Mouse (Mus musculus) thymus, adult 2 months (tissue): Measurements from ENCODE around the gene Fxyd5. TPM values are rescaled to one million over a fixed set of nuclear protein-coding genes. Genes with fewer than 3 reads are reported as not detected.
A peak's percentile ranks its signal among the peaks of the same experiment; 100 is the strongest.

Experiments used
- DNase-seq: peaks from one replicate; pipeline ENCODE4 v3.0.0; 2021
- H3K27ac ChIP-seq: fragments of 200-500 bp; 2 replicates; pipeline ENCODE4 v1.5.1; 2012; ENCODE audit warnings: low read length, control low read depth; ENCODE audit not compliant: control insufficient read depth, insufficient read depth
- H3K27me3 ChIP-seq: fragments of 200-500 bp; 2 replicates; pipeline ENCODE4 v1.6.1; 2012; ENCODE audit warnings: mild to moderate bottlenecking, low read length, moderate library complexity, mixed read lengths; ENCODE audit not compliant: control insufficient read depth, insufficient read depth
- H3K36me3 ChIP-seq: fragments of 200-500 bp; 2 replicates; pipeline ENCODE4 v1.6.1; 2012; ENCODE audit warnings: mild to moderate bottlenecking, low read length, moderate library complexity; ENCODE audit not compliant: control insufficient read depth, insufficient read depth
- H3K4me1 ChIP-seq: fragments of 200-500 bp; replicated peaks from 2 replicates; pipeline ENCODE4 v1.6.1; 2012; ENCODE audit warnings: low read length; ENCODE audit not compliant: control insufficient read depth, insufficient read depth
- H3K4me3 ChIP-seq: fragments of 200-500 bp; 2 replicates; pipeline ENCODE4 v1.5.1; 2012; ENCODE audit warnings: mild to moderate bottlenecking, low read length, control low read depth, moderate library complexity; ENCODE audit not compliant: control insufficient read depth, insufficient read depth
- CTCF ChIP-seq: fragments of 200-500 bp; IDR thresholded peaks from 2 replicates; pipeline ENCODE4 v1.5.1; 2012; ENCODE audit warnings: mild to moderate bottlenecking, control low read depth, low read length, moderate library complexity, borderline replicate concordance; ENCODE audit not compliant: control insufficient read depth, poor library complexity, insufficient read depth; ENCODE audit errors: extremely low read depth
- POLR2A ChIP-seq: fragments of 200-500 bp; IDR thresholded peaks from 2 replicates; pipeline ENCODE4 v1.6.1; 2012; ENCODE audit warnings: mild to moderate bottlenecking, low read length, control low read depth, moderate library complexity; ENCODE audit not compliant: control insufficient read depth, poor library complexity, insufficient read depth; ENCODE audit errors: extremely low read depth
- WGBS: fragments of 180-500 bp; shearing (Covaris S2); methylation state at CpG from one replicate; pipeline ENCODE4 v1.1.7; 2018; 5-methylcytosine and 5-hydroxymethylcytosine counted together
- polyA plus RNA-seq: library from polyadenylated mRNA; depleted of rRNA; stranded (reverse); fragments of >200 nt; gene quantifications from 2 replicates; pipeline ENCODE4 v1.2.3, GENCODE M21; 2012; rRNA removed

Fxyd5 gene
- polyA plus RNA-seq, result 247 and 283 TPM in 2 replicates

DNA sequence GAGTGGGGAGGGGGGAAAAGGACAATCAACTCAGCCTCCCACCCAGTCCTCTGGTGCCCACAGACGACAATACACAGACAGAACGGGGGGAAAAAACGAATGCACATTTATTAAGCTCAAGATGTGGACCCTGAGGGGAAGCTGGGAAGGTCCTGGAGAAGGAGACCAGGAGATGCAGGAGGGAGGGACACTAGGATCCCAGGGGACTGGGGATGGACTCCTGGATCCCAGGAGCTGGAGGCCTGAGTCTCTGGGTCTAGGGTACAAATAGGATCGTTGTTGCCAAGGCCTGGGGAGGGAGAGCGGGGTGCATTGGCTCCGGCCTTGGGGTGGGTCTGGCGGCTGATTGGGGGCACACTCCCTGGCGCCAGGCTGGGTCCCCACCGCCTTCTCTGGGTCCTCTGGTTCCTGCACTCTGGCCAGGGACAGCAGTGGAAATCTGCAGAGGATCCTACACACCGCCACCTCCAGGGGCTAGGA lies at the start of gene Fxyd5:
TSS of gene Fxyd5 (minus strand) at position 51 of the 480 bp plus-strand sequence.
- Histone ChIP-seq H3K27me3 (no peaks in the 10 kb centered on the region), H3K36me3 (no peaks in the 10 kb centered on the region), H3K27ac (peak within 1 kb of the TSS; percentile 69), H3K4me1 (peaks cover 51% of the 10 kb centered on the region), H3K4me3 (peak within 1 kb of the TSS; percentile 61)
- no peak for DNase-seq
- 59% methylated on average over 10 of the region's 10 CpGs for WGBS
- TF ChIP-seq CTCF, result no peak
- no peak for TF ChIP-seq POLR2A

DNA sequence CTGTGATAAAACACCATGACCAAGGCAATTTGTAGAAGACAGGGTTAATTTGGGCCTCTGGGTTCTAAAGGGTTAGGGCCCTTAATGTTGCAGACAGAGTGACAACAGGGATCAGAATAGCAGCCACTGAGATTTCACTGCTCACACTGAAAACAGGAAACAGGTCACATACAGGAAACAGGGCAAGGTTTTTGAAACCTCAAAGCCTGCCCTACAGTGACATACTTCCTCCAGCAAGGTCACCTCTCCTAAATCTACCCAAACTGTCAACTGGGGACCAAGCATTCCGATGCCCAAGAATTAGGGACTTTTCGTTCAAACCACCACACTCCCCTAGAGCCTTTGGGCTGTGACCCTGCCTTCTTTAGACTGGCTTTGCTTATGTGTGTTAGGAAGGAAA lies 47.4 kb upstream of the Fxyd5 start:
- Histone ChIP-seq H3K27ac (peak overlapping the region; percentile 66), H3K4me1 (peaks cover 21% of the 10 kb centered on the region), H3K27me3 (no peaks in the 10 kb centered on the region), H3K4me3 (no peak overlapping the region), H3K36me3 (no peaks in the 10 kb centered on the region)
- DNase-seq, result peak; percentile 24
- WGBS, result 9% methylated on average over 2 of the region's 2 CpGs
- no peak for TF ChIP-seq POLR2A

GRCm38 (mm10) chr7:31088206-31088605 lies 45.9 kb upstream of the Fxyd5 start:
- no peak overlapping the region for H3K27ac ChIP-seq
- H3K27me3 ChIP-seq, result no peaks in the 10 kb centered on the region
- no peak overlapping the region for H3K4me3 ChIP-seq
- no peaks in the 10 kb centered on the region for H3K36me3 ChIP-seq
- H3K4me1 ChIP-seq, result peaks cover 21% of the 10 kb centered on the region
- TF ChIP-seq POLR2A, result no peak
- no peak for TF ChIP-seq CTCF
- WGBS, result 94% methylated on average over 3 of the region's 3 CpGs
- DNase-seq, result no peak

GRCm38 (mm10) chr7:31087262-31087661 lies 45.0 kb upstream of the Fxyd5 start:
- no peak for TF ChIP-seq POLR2A
- no peak for DNase-seq
- Histone ChIP-seq H3K36me3 (no peaks in the 10 kb centered on the region), H3K27ac (no peak overlapping the region), H3K4me3 (no peak overlapping the region), H3K27me3 (no peaks in the 10 kb centered on the region), H3K4me1 (peaks cover 21% of the 10 kb centered on the region)
- 11% methylated on average over 2 of the region's 2 CpGs for WGBS

GRCm38 (mm10) chr7:31086175-31086755 lies 44.0 kb upstream of the Fxyd5 start:
- 96% methylated on average over 9 of the region's 9 CpGs for WGBS
- Histone ChIP-seq H3K4me1 (peaks cover 21% of the 10 kb centered on the region), H3K36me3 (no peaks in the 10 kb centered on the region), H3K27me3 (no peaks in the 10 kb centered on the region), H3K27ac (no peak overlapping the region), H3K4me3 (no peak overlapping the region)
- DNase-seq, result no peak
- TF ChIP-seq CTCF (no peak), POLR2A (no peak)

DNA sequence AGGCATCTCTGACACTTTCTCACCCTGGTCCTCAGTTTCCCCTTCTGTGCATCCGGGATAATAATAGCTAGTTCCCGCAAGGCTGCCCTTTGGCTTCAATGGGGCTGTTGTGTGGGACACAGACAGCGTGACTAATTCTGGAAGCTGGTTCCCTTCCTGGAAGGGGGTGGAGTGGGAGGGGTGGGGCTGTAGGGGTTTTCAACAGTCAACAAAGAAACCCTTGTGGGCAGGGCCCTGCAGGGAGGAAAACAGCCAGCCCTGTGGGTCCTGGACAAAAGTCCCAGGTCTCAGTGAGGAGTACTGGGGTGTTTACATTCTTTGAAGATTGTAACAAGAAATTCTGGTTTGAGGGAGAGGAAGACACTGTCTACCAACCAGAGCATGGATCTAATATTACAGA lies 42.9 kb upstream of the Fxyd5 start:
- Histone ChIP-seq H3K27me3 (no peaks in the 10 kb centered on the region), H3K36me3 (no peaks in the 10 kb centered on the region), H3K4me3 (no peak overlapping the region), H3K4me1 (peaks cover 21% of the 10 kb centered on the region), H3K27ac (0 out of 2 replicates have a peak overlapping the region, but pooled peaks have one; percentile 7)
- DNase-seq, result no peak
- 70% methylated on average over 3 of the region's 3 CpGs for WGBS
- no peak for TF ChIP-seq CTCF
- TF ChIP-seq POLR2A, result no peak

- Histone ChIP-seq H3K4me3 (no peak overlapping the region), H3K4me1 (peaks cover 13% of the 10 kb centered on the region), H3K36me3 (no peaks in the 10 kb centered on the region), H3K27ac (no peak overlapping the region), H3K27me3 (no peaks in the 10 kb centered on the region)
- no peak for DNase-seq
- WGBS, result 74% methylated on average over 9 of the region's 9 CpGs
- TF ChIP-seq CTCF (no peak), POLR2A (no peak)
These were observed 41.9 kb upstream of the Fxyd5 start for GRCm38 (mm10) chr7:31084140-31084539.
